Mouse (Mus musculus): Measurements from ENCODE around the gene Dnajb13. TPM values are rescaled to one million over a fixed set of nuclear protein-coding genes. Genes with fewer than 3 reads are reported as not detected.

The Dnajb13 gene
- 0.30 and 0.48 TPM in 2 replicates for polyA plus RNA-seq (2015; fragmentation: Nextera tagmentation; extraction: Ambion mirVana)

GRCm38 (mm10) chr7:100514573-100514972, at the start of gene Dnajb13:
Gene Dnajb13 (minus strand): TSS chr7:100514960.

DNA sequence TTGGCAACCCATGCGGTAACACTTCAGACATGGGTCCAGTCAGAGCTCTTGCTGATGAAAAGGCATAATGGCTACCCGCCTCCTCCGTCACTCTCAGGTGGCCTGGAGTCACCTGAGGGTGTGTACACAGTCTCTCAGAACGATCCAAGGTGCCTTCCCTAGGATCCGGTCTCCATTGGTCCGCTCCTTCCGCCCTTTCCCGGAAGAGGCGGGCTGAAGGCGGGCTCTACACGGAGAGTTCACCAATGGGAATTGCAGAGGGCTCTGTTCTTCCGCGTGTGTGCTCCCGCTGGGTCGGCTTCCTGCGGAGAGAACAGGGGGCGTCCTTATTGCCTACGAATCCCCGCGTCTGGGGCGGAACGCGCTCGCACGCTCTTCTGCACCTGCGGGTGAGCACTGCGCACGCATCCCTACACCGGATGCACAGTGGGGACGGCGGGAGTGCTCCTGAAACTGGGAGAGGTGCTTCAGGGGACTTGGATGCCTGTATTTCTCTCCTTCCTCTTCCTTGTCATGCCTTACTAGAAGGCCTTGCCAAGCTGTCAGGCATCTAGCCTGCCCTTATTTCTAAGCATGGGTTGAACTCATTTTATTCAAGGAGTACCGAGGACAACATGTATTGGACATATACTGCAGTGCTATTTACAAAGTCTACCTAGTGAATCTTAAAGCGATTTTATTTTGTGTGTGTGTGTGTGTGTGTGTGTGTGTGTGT, 22.2 kb upstream of the Dnajb13 start, which contains the start of gene Coa4:
Gene Coa4, plus strand, starts transcription at position 268 of the 715 bp plus-strand sequence.

DNA sequence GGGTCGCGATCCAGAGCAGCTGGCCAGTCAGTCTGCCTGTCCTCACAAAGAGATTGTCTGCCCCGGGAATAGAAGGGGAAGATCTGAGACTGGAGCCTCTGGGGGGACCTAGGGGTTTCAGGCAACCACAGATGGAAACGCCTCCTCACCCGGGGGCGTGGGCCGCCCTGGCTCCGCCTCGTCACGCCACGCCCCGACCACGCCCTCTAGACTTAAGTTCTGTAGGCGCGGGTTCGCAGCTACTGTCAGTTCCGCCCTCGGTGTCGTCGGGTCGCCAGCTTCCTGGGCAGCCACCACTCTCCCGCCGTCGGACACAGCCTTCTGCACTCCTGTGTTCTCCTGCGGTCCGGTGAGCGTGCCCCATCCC, 21.7 kb downstream of the Dnajb13 start, which contains the start of gene Ucp2:
Gene Ucp2, plus strand, starts transcription at position 221 of the 367 bp plus-strand sequence.

GRCm38 (mm10) chr7:100472777-100473176, 42.0 kb downstream of the Dnajb13 start, which contains the start of gene Ucp3:
Gene Ucp3 (plus strand): TSS chr7:100472990.

Other genes starting within 250 kb of the Dnajb13 start
- 2.3 and 3.8 TPM in 2 replicates for gene P4ha3, start 229.4 kb downstream of the Dnajb13 start, polyA plus RNA-seq (2015; fragmentation: Nextera tagmentation; extraction: Ambion mirVana)
- gene C2cd3, start 142.7 kb downstream of the Dnajb13 start, polyA plus RNA-seq (2015; fragmentation: Nextera tagmentation; extraction: Ambion mirVana), result 7.0 and 7.6 TPM in 2 replicates
- 31.2 and 35.7 TPM in 2 replicates for gene Ppme1, start 142.7 kb downstream of the Dnajb13 start, polyA plus RNA-seq (2015; fragmentation: Nextera tagmentation; extraction: Ambion mirVana)
- gene Ucp3, start 42.0 kb downstream of the Dnajb13 start, polyA plus RNA-seq (2015; fragmentation: Nextera tagmentation; extraction: Ambion mirVana), result 0.76 and 1.1 TPM in 2 replicates
- 205 and 275 TPM in 2 replicates for gene Ucp2, start 21.6 kb downstream of the Dnajb13 start, polyA plus RNA-seq (2015; fragmentation: Nextera tagmentation; extraction: Ambion mirVana)
- gene Coa4, start 22.1 kb upstream of the Dnajb13 start, polyA plus RNA-seq (2015; fragmentation: Nextera tagmentation; extraction: Ambion mirVana), result 10.5 and 14.4 TPM in 2 replicates
- 74.6 and 94.8 TPM in 2 replicates for gene Rab6a, start 92.5 kb upstream of the Dnajb13 start, polyA plus RNA-seq (2015; fragmentation: Nextera tagmentation; extraction: Ambion mirVana)
- 102 and 107 TPM in 2 replicates for gene Mrpl48, start 93.3 kb upstream of the Dnajb13 start, polyA plus RNA-seq (2015; fragmentation: Nextera tagmentation; extraction: Ambion mirVana)
- 13.7 and 19.6 TPM in 2 replicates for gene Plekhb1, start 147.5 kb upstream of the Dnajb13 start, polyA plus RNA-seq (2015; fragmentation: Nextera tagmentation; extraction: Ambion mirVana)
- gene Fam168a, start 191.7 kb upstream of the Dnajb13 start, polyA plus RNA-seq (2015; fragmentation: Nextera tagmentation; extraction: Ambion mirVana), result 22.6 and 29.2 TPM in 2 replicates

Data from adrenal gland, postnatal 0 days (tissue).